Mouse (Mus musculus) thymus, postnatal 10 days (tissue): ENCODE data around the gene Vps35.
A peak's percentile ranks its signal among the peaks of the same experiment; 100 is the strongest.

Experiments used
- DNase-seq, 2 experiments: peaks; one replicate each; pipeline ENCODE4 v3.0.0; 2021; ENCODE audit warnings: low spot score in 2 of 2

Gene Vps35

GRCm38 (mm10) chr8:85299434-85300077 lies at the start of gene Vps35, which contains the start of gene Orc6:
Vps35 (minus strand) TSS chr8:85299802.
Orc6 (plus strand) TSS chr8:85299632.
- DNase-seq, result peak; percentile 95 to 97

GRCm38 (mm10) chr8:85339871-85340573 lies 40.4 kb upstream of the Vps35 start:
- DNase-seq, result no peak

GRCm38 (mm10) chr8:85337681-85338080 lies 38.1 kb upstream of the Vps35 start:
- DNase-seq, result no peak

GRCm38 (mm10) chr8:85336211-85336933 lies 36.8 kb upstream of the Vps35 start:
- no peak for DNase-seq

GRCm38 (mm10) chr8:85335105-85335504 lies 35.5 kb upstream of the Vps35 start:
- DNase-seq, result no peak

GRCm38 (mm10) chr8:85329506-85329905 lies 29.9 kb upstream of the Vps35 start:
- DNase-seq, result no peak

GRCm38 (mm10) chr8:85327036-85327435 lies 27.4 kb upstream of the Vps35 start:
- DNase-seq, result no peak

- DNase-seq, result no peak
These were observed 23.5 kb upstream of the Vps35 start for GRCm38 (mm10) chr8:85323084-85323483.

- no peak for DNase-seq
These were observed 22.4 kb upstream of the Vps35 start for GRCm38 (mm10) chr8:85321981-85322380.

GRCm38 (mm10) chr8:85318534-85318933 lies 18.9 kb upstream of the Vps35 start:
- DNase-seq, result no peak

- DNase-seq, result no peak
These were observed 13.4 kb upstream of the Vps35 start for GRCm38 (mm10) chr8:85313036-85313435.

GRCm38 (mm10) chr8:85311743-85312142 lies 12.1 kb upstream of the Vps35 start:
- peak in 1 of 2 experiments; percentile 8 for DNase-seq

- DNase-seq, result no peak
These were observed 9.0 kb upstream of the Vps35 start for GRCm38 (mm10) chr8:85308564-85308963.

GRCm38 (mm10) chr8:85303531-85303930 lies 3.9 kb upstream of the Vps35 start:
- no peak for DNase-seq

GRCm38 (mm10) chr8:85302931-85303330 lies 3.3 kb upstream of the Vps35 start:
- no peak for DNase-seq

GRCm38 (mm10) chr8:85301941-85302340 lies 2.3 kb upstream of the Vps35 start:
- DNase-seq, result no peak

- DNase-seq, result peak in 1 of 2 experiments; percentile 18
These were observed 785 bp downstream of the Vps35 start for GRCm38 (mm10) chr8:85298600-85299433.

GRCm38 (mm10) chr8:85286846-85287245 lies 12.8 kb downstream of the Vps35 start:
- no peak for DNase-seq

GRCm38 (mm10) chr8:85227297-85227696 lies 72.3 kb downstream of the Vps35 start:
- no peak for DNase-seq

- DNase-seq, result no peak
These were observed 73.9 kb downstream of the Vps35 start, which contains the start of gene Olfr371 for GRCm38 (mm10) chr8:85225688-85226087. Olfr371 (plus strand) TSS chr8:85225988.

- DNase-seq, result no peak
These were observed 78.6 kb downstream of the Vps35 start for GRCm38 (mm10) chr8:85220992-85221391.

- DNase-seq, result no peak
These were observed 79.4 kb downstream of the Vps35 start for GRCm38 (mm10) chr8:85220220-85220619.
